Mouse (Mus musculus) bone marrow, adult 2 months (tissue): ENCODE measurements at regions not wholly inside any gene's neighbourhood (a gene's known extent, or its start where the extent isn't known, plus 50 kb on each side); places are given as distances from the start of the nearest gene placed in this dataset.

Source experiments
- H3K27ac ChIP-seq: fragments of 200-500 bp; 2 replicates; pipeline ENCODE4 v1.5.1; 2012; ENCODE audit warnings: low read depth, mild to moderate bottlenecking, control low read depth, inconsistent platforms, low read length; ENCODE audit not compliant: control insufficient read depth, poor library complexity, insufficient read depth
- H3K4me1 ChIP-seq: fragments of 200-500 bp; 2 replicates; pipeline ENCODE4 v1.6.1; 2011; ENCODE audit warnings: low read length; ENCODE audit not compliant: control insufficient read depth, insufficient read depth
- H3K4me3 ChIP-seq: fragments of 200-500 bp; replicated peaks from 2 replicates; pipeline ENCODE3; 2011; ENCODE audit warnings: mild to moderate bottlenecking, low read depth, low read length, control low read depth; ENCODE audit not compliant: control insufficient read depth
- CTCF ChIP-seq: fragments of 200-500 bp; IDR thresholded peaks from 2 replicates; pipeline ENCODE4 v1.5.1; 2011; ENCODE audit warnings: low read length, control low read depth; ENCODE audit not compliant: control insufficient read depth, insufficient read depth
- POLR2A ChIP-seq: fragments of 200-500 bp; IDR thresholded peaks from 2 replicates; pipeline ENCODE4 v1.6.1; 2011; ENCODE audit warnings: low read depth, mild to moderate bottlenecking, control low read depth, low read length, borderline replicate concordance; ENCODE audit not compliant: control insufficient read depth
- WGBS: fragments of 180-500 bp; shearing (Covaris S2); methylation state at CpG from one replicate; pipeline ENCODE4 v1.1.7; 2018; 5-methylcytosine and 5-hydroxymethylcytosine counted together

GRCm38 (mm10) chr2:18617520-18617919 is 54.7 kb upstream of the Commd3 start:
- Histone ChIP-seq H3K27ac (no peak overlapping the region), H3K4me1 (no peaks in the 10 kb centered on the region), H3K4me3 (no peak overlapping the region)
- 82% methylated on average over 5 of the region's 5 CpGs for WGBS
- TF ChIP-seq CTCF (no peak), POLR2A (no peak)

GRCm38 (mm10) chr2:18609868-18610185 is 62.4 kb upstream of the Commd3 start:
- TF ChIP-seq POLR2A (no peak), CTCF (no peak)
- 3% methylated on average over 10 of the region's 10 CpGs for WGBS
- Histone ChIP-seq H3K4me3 (peak overlapping the region; percentile 74), H3K27ac (peak overlapping the region; percentile 66; the same call in 1 of the 2 replicates), H3K4me1 (no peaks in the 10 kb centered on the region)

- Histone ChIP-seq H3K4me3 (peak overlapping the region; percentile 74), H3K4me1 (no peaks in the 10 kb centered on the region), H3K27ac (peak overlapping the region; percentile 66)
- TF ChIP-seq POLR2A (peak; percentile 13; the same call in 1 of the 2 replicates), CTCF (no peak)
- WGBS, result under 1% methylated on average over 51 of the region's 51 CpGs
These were observed 62.9 kb upstream of the Commd3 start for GRCm38 (mm10) chr2:18609075-18609867.

- peak overlapping the region; percentile 85 for H3K27ac ChIP-seq
- TF ChIP-seq POLR2A, result peak; percentile 73; the same call in 1 of the 2 replicates
- no peak for TF ChIP-seq CTCF
- WGBS, result 0% methylated on average over 29 of the region's 29 CpGs
- H3K4me1 ChIP-seq, result no peaks in the 10 kb centered on the region
- H3K4me3 ChIP-seq, result peak overlapping the region; percentile 74
These were observed 63.7 kb upstream of the Commd3 start for GRCm38 (mm10) chr2:18608260-18609074.

GRCm38 (mm10) chr2:18607586-18608259 is 64.5 kb upstream of the Commd3 start:
- Histone ChIP-seq H3K4me1 (no peaks in the 10 kb centered on the region), H3K27ac (peak overlapping the region; percentile 85), H3K4me3 (peak overlapping the region; percentile 74)
- WGBS, result under 1% methylated on average over 14 of the region's 14 CpGs
- TF ChIP-seq POLR2A (peak; percentile 32; the same call in 1 of the 2 replicates), CTCF (no peak)

- Histone ChIP-seq H3K4me3 (no peak overlapping the region), H3K27ac (no peak overlapping the region), H3K4me1 (no peaks in the 10 kb centered on the region)
- no peak for TF ChIP-seq CTCF
- TF ChIP-seq POLR2A, result no peak
- 10% methylated on average over 6 of the region's 6 CpGs for WGBS
These were observed 65.1 kb upstream of the Commd3 start for GRCm38 (mm10) chr2:18607088-18607487.

- 7% methylated on average over 4 of the region's 4 CpGs for WGBS
- TF ChIP-seq POLR2A (no peak), CTCF (no peak)
- H3K4me1 ChIP-seq, result no peaks in the 10 kb centered on the region
- H3K4me3 ChIP-seq, result no peak overlapping the region
- H3K27ac ChIP-seq, result no peak overlapping the region
These were observed 80.0 kb upstream of the Commd3 start for GRCm38 (mm10) chr2:18592221-18592620.

GRCm38 (mm10) chr2:18588232-18588631 is 84.0 kb upstream of the Commd3 start:
- Histone ChIP-seq H3K4me1 (no peaks in the 10 kb centered on the region), H3K27ac (no peak overlapping the region), H3K4me3 (no peak overlapping the region)
- no peak for TF ChIP-seq CTCF
- WGBS, result 3% methylated on average over 4 of the region's 4 CpGs
